Comparison of ENCODE assay signal across 16 mouse cellular contexts in the genomic region with DNA sequence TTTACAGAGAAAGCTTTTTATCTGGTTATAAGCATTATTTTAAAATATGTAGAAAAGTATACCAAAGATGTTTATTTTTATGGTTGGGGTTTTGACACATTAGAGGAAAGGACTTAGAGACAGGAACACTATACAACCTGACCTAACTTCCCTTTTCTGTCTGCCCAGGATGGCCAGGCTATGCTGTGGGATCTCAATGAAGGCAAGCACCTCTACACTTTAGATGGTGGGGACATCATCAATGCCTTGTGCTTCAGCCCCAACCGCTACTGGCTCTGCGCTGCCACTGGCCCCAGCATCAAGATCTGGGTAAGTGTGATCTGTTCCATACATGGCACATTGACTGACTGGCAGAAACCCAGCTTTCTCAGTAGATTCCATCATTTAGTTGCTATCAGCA.
"Had no signal": no experiment of that assay in that cellular context is flagged by ENCODE, and none has a peak within 500 bp of the region (broad histone marks: within the 10 kb centered on the region; RNA-seq: fewer than 3 reads in every experiment).

No protein-coding gene starts in this region.

- H3K9ac ChIP-seq: kidney, embryonic 15.5 days; limb, embryonic 13.5 days; lung, embryonic 14.5 days; midbrain, embryonic 13.5 days had no signal

- ATAC-seq: lung, postnatal 0 days; midbrain, embryonic 13.5 days; midbrain, embryonic 16.5 days had no signal

- H3K27me3 ChIP-seq: kidney, embryonic 15.5 days; limb, embryonic 13.5 days; megakaryocyte, embryonic 14.5 days; midbrain, embryonic 13.5 days had no signal

- DNase-seq: kidney, adult 11 months; kidney, adult 8-10 months; kidney, postnatal 10 days; kidney, postnatal 36 days; lung, embryonic 14.5 days; lung, postnatal 36 days; thymus, adult 18-20 months; thymus, postnatal 36 days had no signal

- H3K9me3 ChIP-seq: kidney, embryonic 15.5 days; limb, embryonic 10.5 days; limb, embryonic 13.5 days; megakaryocyte, embryonic 14.5 days; midbrain, embryonic 10.5 days; midbrain, embryonic 13.5 days had no signal

- H3K4me3 ChIP-seq: kidney, embryonic 15.5 days; limb, embryonic 10.5 days; limb, embryonic 13.5 days; midbrain, embryonic 13.5 days had no signal

- H3K4me2 ChIP-seq: kidney, embryonic 15.5 days; limb, embryonic 13.5 days; lung, embryonic 14.5 days; midbrain, embryonic 13.5 days had no signal

- H3K27ac ChIP-seq: kidney, embryonic 15.5 days; limb, embryonic 10.5 days; limb, embryonic 13.5 days; midbrain, embryonic 10.5 days; midbrain, embryonic 13.5 days had no signal
